Mouse (Mus musculus): ENCODE results near the gene Smim8.
"Not testable (repeated sequence)": the region's sequence is repeated elsewhere in the genome, so short reads cannot be mapped to it uniquely, and the experiment has no call there.

- TF ChIP-seq CTCF (conservative IDR thresholded peaks at IDR 0.05; ENCODE audit: insufficient read depth, insufficient read length, low read depth, low read length); POLR2A (IDR thresholded peaks at IDR 0.05; ENCODE audit: low read depth, low read length): not testable (repeated sequence)
Measured at GRCm38 (mm10) chr4:34725710-34726109, 52.5 kb downstream of the Smim8 start.
